Mouse (Mus musculus) bone marrow macrophage, adult 2 months (primary cell): Measurements from ENCODE around the gene Mdm2.

Source experiments
- CTCF ChIP-seq: IDR thresholded peaks from 2 replicates; pipeline ENCODE4 v1.5.1; 2012; ENCODE audit warnings: low read depth, mild to moderate bottlenecking, low read length, moderate library complexity
- POLR2A ChIP-seq: IDR thresholded peaks from 2 replicates; pipeline ENCODE4 v1.6.1; 2012; ENCODE audit warnings: mild to moderate bottlenecking, low read depth, low read length, borderline replicate concordance

- TF ChIP-seq CTCF = no peak
- TF ChIP-seq POLR2A = no peak
These were observed 38.6 kb upstream of the Mdm2 start for GRCm38 (mm10) chr10:117749050-117749686.
